Mouse (Mus musculus): ENCODE data around the gene Col15a1.

Gene Col15a1

DNA sequence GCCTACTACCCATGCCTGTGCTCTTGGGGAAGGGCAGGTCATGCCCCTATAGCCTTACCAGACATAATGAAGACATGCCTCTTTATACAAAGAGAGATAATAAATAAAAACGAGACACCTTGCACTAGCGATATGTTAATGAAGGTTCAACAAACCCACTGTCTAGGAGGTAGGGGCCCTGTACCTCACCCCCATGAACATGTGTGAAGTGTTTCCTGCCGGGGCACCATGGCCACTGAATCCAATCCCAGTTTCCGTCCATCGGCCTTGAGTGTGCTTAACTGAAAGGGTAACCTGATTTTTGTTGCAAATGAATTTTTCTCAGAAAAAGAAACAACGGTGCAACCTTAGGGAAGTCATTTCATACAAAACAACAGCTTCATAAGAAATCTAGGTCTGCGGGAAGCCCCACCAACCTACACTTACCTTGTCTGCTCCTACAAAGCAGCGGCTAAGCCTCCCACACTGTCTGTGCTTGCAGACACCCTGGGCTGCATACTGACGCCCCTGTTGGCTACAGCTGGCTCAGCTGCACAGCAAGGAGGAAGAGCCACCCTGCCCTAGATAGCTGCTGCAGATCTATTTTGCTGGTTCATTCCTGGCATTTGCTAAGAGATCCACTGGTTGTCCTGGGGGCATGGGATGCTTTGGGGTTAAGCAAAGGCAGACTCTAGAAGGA lies 64.6 kb downstream of the Col15a1 start:
- no peak for DNase-seq (ENCODE audit: low read depth)

DNA sequence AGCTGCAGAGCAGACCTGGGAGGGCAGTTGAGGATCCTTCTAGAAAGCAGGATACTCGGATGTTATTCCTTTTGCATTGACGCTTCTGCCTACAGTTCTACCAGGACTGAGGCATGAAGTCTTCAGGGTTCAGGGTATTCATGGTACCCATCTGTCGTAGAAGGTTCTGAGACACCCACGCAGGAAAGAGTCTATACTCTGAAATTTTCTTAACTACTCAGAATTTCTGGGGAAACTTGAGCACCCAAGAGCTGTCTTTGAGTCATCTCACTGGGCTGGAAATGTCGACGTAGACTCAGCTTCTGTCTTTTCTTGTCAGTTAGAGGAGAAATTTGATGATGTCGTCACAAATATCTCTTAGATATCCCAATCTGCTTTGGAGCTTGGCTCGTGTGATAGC lies 65.8 kb downstream of the Col15a1 start:
- DNase-seq (ENCODE audit: low read depth): no peak

DNA sequence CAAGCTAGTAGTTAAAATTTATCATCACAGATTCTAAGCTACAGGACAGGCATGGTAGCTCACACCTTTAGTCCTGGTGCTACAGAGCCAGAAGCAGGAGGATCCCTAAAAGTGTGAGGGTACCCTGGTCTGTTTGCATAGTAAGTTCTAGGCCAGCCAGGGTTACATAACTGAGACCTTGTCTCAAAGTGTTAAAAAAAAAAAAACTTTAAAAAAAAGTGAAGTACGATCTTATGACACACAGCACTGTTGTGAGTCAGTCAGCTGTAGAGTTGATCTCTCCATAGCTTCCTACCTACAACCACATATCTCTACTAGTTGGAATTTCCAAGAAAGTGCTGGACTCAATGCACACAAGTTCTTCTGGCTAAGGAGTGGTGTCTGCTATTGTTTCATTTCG lies 67.0 kb downstream of the Col15a1 start:
- no peak for DNase-seq (ENCODE audit: low read depth)

GRCm38 (mm10) chr4:47278397-47278796 lies 70.4 kb downstream of the Col15a1 start:
- DNase-seq (ENCODE audit: low read depth): no peak

DNA sequence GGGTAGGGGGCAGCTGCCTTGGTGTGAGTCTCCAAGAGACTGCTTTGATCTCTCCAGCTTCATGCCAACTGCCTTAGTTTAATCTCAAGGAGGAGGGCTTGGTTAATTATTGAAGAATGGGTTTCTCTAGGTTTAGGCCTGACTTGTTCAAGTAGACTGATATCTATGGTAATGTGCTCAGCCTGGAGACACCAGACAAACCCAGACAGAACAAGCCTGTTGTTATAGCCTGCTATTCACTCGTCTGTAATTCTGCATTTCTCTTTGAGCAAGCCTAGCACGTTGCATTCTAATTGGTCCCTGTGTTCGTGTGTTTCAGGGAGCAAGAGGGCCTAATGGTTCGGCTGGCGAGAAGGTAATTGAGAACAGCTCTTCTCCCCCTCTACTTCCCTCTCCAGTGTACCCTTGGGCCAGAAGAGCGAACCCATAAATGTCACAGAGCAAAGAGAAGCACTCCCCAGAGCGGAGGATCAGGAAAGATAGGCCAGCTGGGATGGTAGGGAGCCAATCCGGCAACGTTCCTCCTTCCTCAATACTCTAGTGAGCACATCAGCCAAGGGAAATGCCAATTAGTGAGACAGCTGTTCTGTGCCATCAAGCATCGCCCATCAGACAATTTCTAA lies 71.2 kb downstream of the Col15a1 start:
- DNase-seq (ENCODE audit: low read depth): no peak

DNA sequence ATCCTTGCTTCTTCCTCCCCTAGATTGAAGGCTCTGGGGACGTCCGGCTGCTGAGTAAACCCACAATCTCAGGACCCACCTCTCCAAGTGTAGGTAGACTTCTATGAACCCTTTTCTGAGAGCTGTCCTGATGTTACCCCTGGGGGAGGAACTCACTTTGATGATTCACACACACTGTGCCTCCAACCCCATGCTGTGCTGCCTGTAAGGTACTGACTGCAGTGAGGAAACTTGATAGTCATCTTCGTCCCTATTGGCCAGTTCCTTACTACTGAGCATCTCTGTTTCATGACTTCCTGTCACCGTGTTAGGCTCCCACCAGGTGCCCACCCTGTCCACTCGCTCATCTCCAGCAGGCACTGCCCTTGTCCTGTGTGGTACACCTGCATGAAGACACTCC lies 72.2 kb downstream of the Col15a1 start:
- no peak for DNase-seq (ENCODE audit: low read depth)

GRCm38 (mm10) chr4:47281920-47282682 lies 74.1 kb downstream of the Col15a1 start:
- no peak for DNase-seq (ENCODE audit: low read depth)

DNA sequence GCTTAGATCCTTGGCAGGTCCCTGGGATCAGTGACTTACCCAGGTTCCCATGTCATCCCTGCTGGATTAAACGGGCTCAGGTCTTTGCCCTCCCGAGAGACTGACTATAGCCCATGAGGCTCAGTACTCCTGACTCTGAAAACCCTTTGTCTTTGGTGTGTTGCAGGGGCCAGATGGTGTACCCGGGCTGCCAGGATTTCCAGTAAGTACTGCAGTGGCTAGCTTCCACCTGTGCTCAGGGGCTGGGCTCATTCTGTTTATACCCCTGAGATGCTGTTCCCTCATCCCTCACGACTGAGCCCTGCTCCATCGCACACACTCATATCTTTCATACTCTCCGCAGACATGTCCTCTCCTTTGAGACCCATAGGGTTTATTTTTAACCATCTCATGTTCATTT lies 76.3 kb downstream of the Col15a1 start:
- no peak for DNase-seq (ENCODE audit: low read depth)

DNA sequence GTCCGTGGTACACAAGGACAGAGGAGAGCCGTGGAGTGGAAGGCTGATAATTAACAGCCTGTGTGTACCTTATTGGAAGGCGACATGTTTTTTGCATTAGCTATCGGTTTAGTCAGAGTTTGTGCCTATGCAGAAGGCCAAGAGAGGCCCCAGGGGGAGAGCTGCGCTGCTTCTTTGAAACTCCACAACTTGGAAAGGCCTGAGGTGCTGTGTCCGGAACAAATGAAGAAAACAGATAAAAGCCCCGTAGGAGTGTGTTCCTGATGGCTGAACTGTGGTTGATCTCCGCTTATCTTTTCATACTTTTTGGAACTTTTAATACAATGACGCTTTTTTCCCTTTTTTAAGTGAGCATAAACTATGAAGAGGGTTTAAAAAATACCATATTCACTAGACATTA lies 76.9 kb downstream of the Col15a1 start:
- DNase-seq (ENCODE audit: low read depth): no peak

GRCm38 (mm10) chr4:47286599-47287147 lies 78.7 kb downstream of the Col15a1 start:
- DNase-seq (ENCODE audit: low read depth): no peak

GRCm38 (mm10) chr4:47287468-47287867 lies 79.5 kb downstream of the Col15a1 start:
- DNase-seq (ENCODE audit: low read depth): no peak

DNA sequence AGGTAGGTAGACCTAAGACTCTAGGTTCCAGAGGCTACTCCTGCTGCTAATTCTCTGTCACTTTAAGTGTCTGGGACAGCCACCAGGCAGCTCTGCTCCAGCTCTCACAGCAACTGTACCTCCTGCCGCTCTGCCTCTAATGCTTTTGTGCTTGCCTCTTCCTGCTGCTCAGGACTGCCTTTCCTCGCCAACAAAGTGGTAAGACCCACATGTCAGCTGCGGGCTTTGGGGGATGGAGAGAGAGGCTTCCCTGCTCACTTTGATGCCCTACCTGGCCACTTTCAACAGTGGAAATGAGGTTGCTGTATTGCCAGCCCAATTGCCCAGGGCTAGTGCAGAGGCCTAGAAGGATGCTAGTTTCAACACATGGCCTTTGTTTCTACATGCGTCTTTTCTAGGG lies 80.3 kb downstream of the Col15a1 start:
- no peak for DNase-seq (ENCODE audit: low read depth)

DNA sequence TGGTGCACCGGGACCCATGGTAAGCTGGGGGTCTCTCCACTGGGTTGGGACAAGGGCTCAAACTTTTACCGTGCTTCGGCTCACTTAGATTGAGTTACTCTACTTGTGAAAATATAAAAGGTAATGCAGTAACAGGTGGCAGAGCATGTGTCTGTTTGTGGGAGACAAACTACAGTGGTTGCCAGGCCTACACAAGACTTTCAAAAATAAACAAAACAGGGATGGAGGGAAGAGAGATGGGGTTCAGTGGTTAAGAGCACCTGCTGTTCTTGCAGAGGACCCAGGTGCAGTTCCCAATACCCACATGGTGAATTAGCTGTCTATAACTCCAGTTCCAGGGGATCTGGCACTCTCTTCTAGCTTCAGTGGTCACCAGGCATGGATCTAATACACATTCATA lies 81.6 kb downstream of the Col15a1 start:
- DNase-seq (ENCODE audit: low read depth): no peak

GRCm38 (mm10) chr4:47290448-47290847 lies 82.5 kb downstream of the Col15a1 start:
- no peak for DNase-seq (ENCODE audit: low read depth)

- DNase-seq (ENCODE audit: low read depth): no peak
Measured at GRCm38 (mm10) chr4:47291013-47291412, 83.1 kb downstream of the Col15a1 start.

- DNase-seq (ENCODE audit: low read depth): no peak
Measured at GRCm38 (mm10) chr4:47292956-47293355, 85.0 kb downstream of the Col15a1 start.

DNA sequence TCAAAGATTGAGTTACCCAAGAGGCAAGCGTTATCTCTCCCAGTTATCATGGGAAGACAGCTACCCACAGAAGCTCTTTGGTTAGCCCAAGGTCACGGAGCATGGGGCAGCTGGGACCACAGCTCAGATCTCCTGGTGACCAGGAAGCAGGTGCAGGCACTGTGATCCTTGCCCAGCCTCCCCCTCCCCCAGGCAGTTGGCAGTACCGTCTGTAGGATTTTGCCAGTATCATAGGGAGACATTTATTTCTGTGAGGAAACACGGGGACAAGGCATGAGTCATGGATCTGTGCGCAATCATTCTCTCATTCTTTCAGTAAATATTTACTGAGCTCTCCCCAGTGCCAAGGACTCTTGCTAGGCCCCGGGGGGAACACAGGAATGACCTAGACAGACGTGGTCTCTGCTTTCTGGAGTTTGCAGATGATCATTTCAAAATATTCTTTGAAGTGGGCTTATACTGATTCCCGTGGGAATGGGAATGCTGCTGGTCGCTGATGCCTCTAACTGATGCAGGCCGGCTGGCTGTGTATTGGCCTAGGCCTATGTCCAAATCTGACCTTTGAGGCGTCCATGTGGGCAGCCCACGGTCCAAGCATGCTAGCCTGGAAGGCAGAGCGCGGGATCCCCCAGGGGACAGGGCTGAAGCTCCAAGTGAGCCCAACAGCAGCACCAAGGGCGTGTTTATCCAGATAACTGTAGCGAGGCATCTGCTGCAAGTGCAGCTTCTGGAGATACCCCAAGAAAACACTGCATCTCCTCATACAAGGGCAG lies 86.0 kb downstream of the Col15a1 start:
- peak; percentile 93 for DNase-seq (ENCODE audit: low read depth)

GRCm38 (mm10) chr4:47294544-47295070 lies 86.6 kb downstream of the Col15a1 start:
- no peak for DNase-seq (ENCODE audit: low read depth)

GRCm38 (mm10) chr4:47295547-47295946 lies 87.6 kb downstream of the Col15a1 start:
- DNase-seq (ENCODE audit: low read depth): no peak

- DNase-seq (ENCODE audit: low read depth): no peak
Measured at GRCm38 (mm10) chr4:47300701-47301100, 92.7 kb downstream of the Col15a1 start.

DNA sequence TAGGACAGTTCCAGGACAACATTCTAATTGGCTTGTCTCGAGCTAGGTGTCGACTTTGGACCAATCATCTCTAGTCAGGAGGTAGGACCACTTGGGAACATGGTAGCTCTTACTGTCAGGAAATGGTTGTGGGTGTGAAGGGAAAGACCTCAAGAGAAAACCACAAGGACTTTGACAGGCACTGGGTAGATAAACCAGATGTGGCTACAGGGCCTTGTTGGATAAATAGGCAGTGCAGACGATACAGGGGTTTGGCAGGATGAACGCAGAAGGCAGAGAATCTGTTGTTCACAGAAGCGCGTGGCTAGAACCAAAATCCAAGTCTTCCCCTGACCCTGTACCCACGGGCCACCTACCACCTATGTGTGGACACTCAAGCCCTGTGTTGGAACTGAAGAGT lies 94.6 kb downstream of the Col15a1 start:
- DNase-seq (ENCODE audit: low read depth): no peak

Measured in fibroblast of lung, adult 2 months (primary cell).